In the genomic region with DNA sequence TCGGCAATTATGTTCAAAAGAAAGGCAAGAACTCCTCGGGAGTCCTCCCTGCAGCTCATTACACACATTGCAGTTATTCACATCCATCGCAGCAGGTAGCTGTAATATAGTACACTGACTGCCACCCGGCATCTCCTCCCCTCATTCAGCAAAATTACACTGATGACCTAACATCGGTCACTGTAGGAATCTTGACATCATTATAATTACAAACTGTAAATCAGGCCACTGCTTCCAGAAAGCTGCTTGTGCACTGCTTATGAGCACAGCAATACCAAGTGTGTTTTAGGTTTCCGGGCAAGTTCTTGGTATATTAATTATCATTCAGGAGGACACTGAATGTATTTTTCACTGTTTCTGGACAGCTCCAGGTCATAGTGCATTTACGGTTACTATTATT, we compare ENCODE assay signal across 21 mouse cellular contexts.
DNase-seq lines count a peak whose midpoint lies in the region; ATAC-seq lines count a peak whose summit lies in the region.
"Had no signal": no experiment of that assay in that cellular context is flagged by ENCODE, and none has a peak within 500 bp of the region (broad histone marks: within the 10 kb centered on the region; RNA-seq: fewer than 3 reads in every experiment).

No protein-coding gene starts in this region.

- no peak for DNase-seq in neural tube, embryonic 10.5 days (ENCODE audit: extremely low spot score, low spot score)
- DNase-seq in heart, postnatal 36 days = no peak
- no peak for DNase-seq in spleen, postnatal 36 days (ENCODE audit: low spot score in 2 of 2)
- DNase-seq: adrenal gland, adult 2 months; adrenal gland, adult 8-10 months; adrenal gland, postnatal 10 days; adrenal gland, postnatal 14 days; adrenal gland, postnatal 25 days; adrenal gland, postnatal 36 days; B cell, adult 2 months; cerebellum, adult 11 months; cerebellum, adult 11-12 months; cerebellum, adult 18-20 months had no signal

- no peaks in the 10 kb centered on the region for H3K9me3 ChIP-seq in neural tube, embryonic 13.5 days
- no peaks in the 10 kb centered on the region for H3K9me3 ChIP-seq in neural tube, embryonic 14.5 days (ENCODE audit: control insufficient read depth, low read length)
- H3K9me3 ChIP-seq in neural tube, embryonic 15.5 days (replicated peaks) = no peaks in the 10 kb centered on the region
- H3K9me3 ChIP-seq: G1E had no signal

- H3K27ac ChIP-seq in neural tube, embryonic 13.5 days (replicated peaks) = no peak overlapping the region
- H3K27ac ChIP-seq in neural tube, embryonic 14.5 days (ENCODE audit: low read depth, low read length) = no peak overlapping the region
- no peak overlapping the region for H3K27ac ChIP-seq in neural tube, embryonic 15.5 days (replicated peaks)

- no peaks in the 10 kb centered on the region for H3K27me3 ChIP-seq in neural tube, embryonic 13.5 days
- H3K27me3 ChIP-seq in neural tube, embryonic 14.5 days (ENCODE audit: control insufficient read depth, insufficient read depth, low read length) = no peaks in the 10 kb centered on the region
- H3K27me3 ChIP-seq in neural tube, embryonic 15.5 days (replicated peaks) = no peaks in the 10 kb centered on the region
- H3K27me3 ChIP-seq: CH12.LX, Patski had no signal

- peak; percentile 71; the same call in 1 of the 2 replicates for ATAC-seq in neural tube, embryonic 13.5 days (ENCODE audit: low read depth)
- ATAC-seq in neural tube, embryonic 14.5 days (ENCODE audit: low read depth) = peak; percentile 41; the same call in 1 of the 2 replicates
- peak; percentile 50; the same call in 1 of the 2 replicates for ATAC-seq in neural tube, embryonic 15.5 days (ENCODE audit: low FRiP score)
- ATAC-seq: activated CD4-positive, CD25-positive, alpha-beta regulatory T cell, adult 4 months; CD4-positive, CD25-positive, alpha-beta regulatory T cell, adult 4 months; Patski had no signal

- H3K9ac ChIP-seq in neural tube, embryonic 13.5 days = no peak overlapping the region
- H3K9ac ChIP-seq in neural tube, embryonic 14.5 days (replicated peaks; ENCODE audit: low read depth, low read length) = no peak overlapping the region
- no peak overlapping the region for H3K9ac ChIP-seq in neural tube, embryonic 15.5 days (replicated peaks)

- intact Hi-C loops in heart, postnatal 36 days (cut with DNase I) = no loop called here

- H3K36me3 ChIP-seq in neural tube, embryonic 13.5 days = peaks cover 14% of the 10 kb centered on the region
- no peaks in the 10 kb centered on the region for H3K36me3 ChIP-seq in neural tube, embryonic 14.5 days (ENCODE audit: control insufficient read depth, insufficient read depth, low read length)
- H3K36me3 ChIP-seq in neural tube, embryonic 15.5 days = no peaks in the 10 kb centered on the region

- WGBS in neural tube, embryonic 13.5 days = 80% methylated on average over 7 of the region's 7 CpGs
- WGBS in neural tube, embryonic 14.5 days = 79% methylated on average over 7 of the region's 7 CpGs
- WGBS in neural tube, embryonic 15.5 days = 78% methylated on average over 7 of the region's 7 CpGs

- no peak overlapping the region for H3K4me2 ChIP-seq in neural tube, embryonic 13.5 days
- H3K4me2 ChIP-seq in neural tube, embryonic 14.5 days (ENCODE audit: low read depth, low read length) = no peak overlapping the region
- H3K4me2 ChIP-seq in neural tube, embryonic 15.5 days = no peak overlapping the region

- H3K4me1 ChIP-seq in neural tube, embryonic 13.5 days (replicated peaks) = peaks cover 8% of the 10 kb centered on the region; the same call in 1 of the 2 replicates
- no peaks in the 10 kb centered on the region for H3K4me1 ChIP-seq in neural tube, embryonic 14.5 days (ENCODE audit: control insufficient read depth, insufficient read depth, low read length)
- no peaks in the 10 kb centered on the region for H3K4me1 ChIP-seq in neural tube, embryonic 15.5 days

- H3K4me3 ChIP-seq in neural tube, embryonic 13.5 days = no peak overlapping the region
- no peak overlapping the region for H3K4me3 ChIP-seq in neural tube, embryonic 14.5 days (ENCODE audit: low read depth, low read length)
- H3K4me3 ChIP-seq in neural tube, embryonic 15.5 days (replicated peaks) = no peak overlapping the region
